Mouse (Mus musculus) cerebellum, adult 8-10 months (tissue): ENCODE results near the gene Tnpo1.

ENCODE experiments used
- DNase-seq: peaks from one replicate; pipeline ENCODE4 v3.0.0; 2022

Tnpo1 gene

GRCm38 (mm10) chr13:98816571-98816970 is 109.6 kb downstream of the Tnpo1 start:
- DNase-seq = no peak

- DNase-seq = peak; percentile 93
Measured at GRCm38 (mm10) chr13:98815147-98815785, 110.9 kb downstream of the Tnpo1 start, which contains the start of gene Fcho2. TSS of gene Fcho2 (minus strand) at chr13:98815449.

GRCm38 (mm10) chr13:98814275-98815040 is 111.7 kb downstream of the Tnpo1 start:
- DNase-seq = no peak

GRCm38 (mm10) chr13:98813596-98814274 is 112.4 kb downstream of the Tnpo1 start:
- no peak for DNase-seq

- no peak for DNase-seq
Measured at GRCm38 (mm10) chr13:98813167-98813566, 113.0 kb downstream of the Tnpo1 start.

DNA sequence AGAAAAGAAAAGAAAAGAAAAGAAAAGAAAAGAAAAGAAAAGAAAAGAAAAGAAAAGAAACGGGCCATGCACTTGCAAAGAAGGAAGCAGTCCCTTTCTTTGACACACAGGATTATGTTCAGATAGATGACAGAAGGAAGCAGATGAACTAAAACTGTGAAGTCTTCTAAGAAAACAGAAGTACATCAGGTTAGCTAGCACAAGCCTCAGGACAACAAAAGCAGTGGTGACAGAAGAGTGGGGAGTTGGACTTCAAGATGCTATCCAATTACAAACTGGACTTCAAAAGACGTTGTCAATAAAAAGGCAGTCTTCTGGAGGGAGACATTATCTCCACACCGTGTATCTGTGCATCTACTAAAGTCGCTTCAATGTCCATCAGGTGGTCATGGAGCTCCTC is 113.9 kb downstream of the Tnpo1 start:
- DNase-seq = no peak

- DNase-seq = no peak
Measured at GRCm38 (mm10) chr13:98810143-98810542, 116.0 kb downstream of the Tnpo1 start.

- DNase-seq = no peak
Measured at GRCm38 (mm10) chr13:98809087-98809486, 117.1 kb downstream of the Tnpo1 start.

GRCm38 (mm10) chr13:98804480-98804879 is 121.7 kb downstream of the Tnpo1 start:
- no peak for DNase-seq

- no peak for DNase-seq
Measured at GRCm38 (mm10) chr13:98803699-98804098, 122.5 kb downstream of the Tnpo1 start.

DNA sequence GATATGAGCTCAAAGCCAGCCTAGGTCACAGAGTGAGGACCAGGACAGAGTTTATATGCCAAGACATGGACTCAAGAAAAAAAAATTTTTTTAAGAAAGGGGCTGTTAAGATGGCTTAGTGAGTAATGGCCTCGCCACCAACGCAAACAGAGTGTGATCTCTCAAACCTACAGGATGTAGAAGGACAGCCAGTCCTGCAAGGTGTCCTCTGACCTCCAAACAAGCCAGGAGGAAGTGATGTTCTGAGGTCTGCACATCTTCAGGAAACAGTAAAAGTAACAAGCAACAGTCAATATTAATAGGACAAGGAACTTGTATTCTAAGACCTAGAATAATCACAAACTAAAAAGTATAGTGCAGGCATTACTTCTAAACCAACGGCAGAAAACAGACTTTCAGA is 123.2 kb downstream of the Tnpo1 start:
- DNase-seq = no peak

- no peak for DNase-seq
Measured at GRCm38 (mm10) chr13:98795511-98795910, 130.7 kb downstream of the Tnpo1 start.

DNA sequence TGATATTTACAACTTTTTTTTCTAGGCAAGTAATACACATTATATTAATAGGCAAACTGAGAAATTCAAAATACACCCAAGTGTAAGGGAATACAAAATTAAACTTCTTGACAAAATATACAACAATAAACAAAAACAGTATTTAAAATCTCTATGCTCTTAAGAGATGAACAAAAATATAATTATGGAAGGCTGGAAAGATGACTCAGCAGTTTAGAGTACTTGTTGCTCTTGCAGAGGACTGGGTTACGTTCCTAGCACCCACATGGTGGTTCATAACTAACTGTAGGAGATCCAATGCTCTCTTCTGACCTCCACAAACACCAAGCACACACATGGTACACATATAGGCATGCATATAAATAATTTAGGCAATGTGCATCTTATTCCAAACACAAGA is 133.3 kb downstream of the Tnpo1 start:
- no peak for DNase-seq

- no peak for DNase-seq
Measured at GRCm38 (mm10) chr13:98791693-98792092, 134.5 kb downstream of the Tnpo1 start.
